ENCODE assay signal across 23 mouse cellular contexts in the genomic region with DNA sequence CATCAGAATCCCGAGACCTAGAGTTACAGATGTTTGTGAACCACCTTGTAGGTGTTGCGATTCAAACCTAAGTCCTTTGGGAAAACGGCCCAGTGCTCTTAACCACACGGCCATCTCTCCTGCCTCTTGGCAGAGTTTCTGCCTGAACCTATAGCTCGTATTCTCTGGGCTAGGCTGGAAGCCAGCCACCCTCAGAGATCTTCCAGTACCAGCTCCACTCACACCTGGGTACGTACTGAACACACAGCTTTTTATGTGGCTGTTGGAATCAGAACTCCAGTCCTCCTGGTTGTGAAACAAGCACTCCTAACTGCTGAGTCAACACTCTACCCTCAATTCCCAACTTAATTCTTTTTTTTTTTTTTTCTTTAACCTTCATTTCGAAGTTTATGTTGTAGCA. TPM values are rescaled to one million over a fixed set of nuclear protein-coding genes. Genes with fewer than 3 reads are reported as not detected.
DNase-seq lines count a peak whose midpoint lies in the region; ATAC-seq and TF ChIP-seq lines count a peak whose summit lies in the region.
"Had no signal": no experiment of that assay in that cellular context is flagged by ENCODE, and none has a peak within 500 bp of the region (broad histone marks: within the 10 kb centered on the region; RNA-seq: fewer than 3 reads in every experiment).

No protein-coding gene starts in this region.

- H3K4me1 ChIP-seq in intestine, embryonic 14.5 days (replicated peaks; ENCODE audit: control insufficient read depth, insufficient read depth, low read length) = no peaks in the 10 kb centered on the region
- H3K4me1 ChIP-seq in intestine, postnatal 0 days (replicated peaks; ENCODE audit: control insufficient read depth, insufficient read depth, low read length) = no peaks in the 10 kb centered on the region
- H3K4me1 ChIP-seq in lung, postnatal 0 days (ENCODE audit: insufficient read depth, low read depth, low read length) = no peaks in the 10 kb centered on the region; the same call in 1 of the 2 replicates
- H3K4me1 ChIP-seq in lung, adult 2 months (ENCODE audit: control insufficient read depth, insufficient read depth, low read length) = 0 out of 2 replicates have a peak, but pooled peaks cover 3% of the 10 kb centered on the region

- no peak for TF ChIP-seq EP300 in lung, postnatal 0 days (IDR thresholded peaks at IDR 0.05)

- no peak overlapping the region for H3K9ac ChIP-seq in intestine, embryonic 14.5 days (ENCODE audit: low read length)
- H3K9ac ChIP-seq in intestine, postnatal 0 days (ENCODE audit: low read depth, low read length) = no peak overlapping the region
- no peak overlapping the region for H3K9ac ChIP-seq in lung, postnatal 0 days (replicated peaks; ENCODE audit: low read depth)
- H3K9ac ChIP-seq: embryonic facial prominence, embryonic 13.5 days; embryonic facial prominence, embryonic 15.5 days; forebrain, embryonic 13.5 days; forebrain, embryonic 15.5 days had no signal

- no peaks in the 10 kb centered on the region for H3K27me3 ChIP-seq in intestine, embryonic 14.5 days (replicated peaks; ENCODE audit: control insufficient read depth, insufficient read depth, low read length)
- H3K27me3 ChIP-seq in intestine, postnatal 0 days (replicated peaks; ENCODE audit: control insufficient read depth, insufficient read depth, low read length) = no peaks in the 10 kb centered on the region
- H3K27me3 ChIP-seq in lung, postnatal 0 days (replicated peaks; ENCODE audit: insufficient read depth, low read length) = no peaks in the 10 kb centered on the region
- H3K27me3 ChIP-seq: embryonic facial prominence, embryonic 13.5 days; embryonic facial prominence, embryonic 15.5 days; forebrain, embryonic 13.5 days; forebrain, embryonic 15.5 days had no signal

- no peaks in the 10 kb centered on the region for H3K9me3 ChIP-seq in intestine, embryonic 14.5 days (ENCODE audit: control insufficient read depth, low read length)
- H3K9me3 ChIP-seq in intestine, postnatal 0 days (ENCODE audit: control insufficient read depth) = no peaks in the 10 kb centered on the region
- H3K9me3 ChIP-seq in lung, postnatal 0 days (ENCODE audit: low read length) = no peaks in the 10 kb centered on the region
- H3K9me3 ChIP-seq: embryonic facial prominence, embryonic 13.5 days; embryonic facial prominence, embryonic 15.5 days; forebrain, embryonic 13.5 days; forebrain, embryonic 15.5 days had no signal

- no peak for TF ChIP-seq POLR2A in lung, adult 2 months (IDR thresholded peaks at IDR 0.05; ENCODE audit: borderline replicate concordance, extremely low read depth, low read depth, low read length)

- no peak overlapping the region for H3K27ac ChIP-seq in intestine, embryonic 14.5 days (ENCODE audit: low read depth)
- no peak overlapping the region for H3K27ac ChIP-seq in intestine, postnatal 0 days (ENCODE audit: low read depth, low read length)
- no peak overlapping the region for H3K27ac ChIP-seq in lung, postnatal 0 days (ENCODE audit: low read length)
- H3K27ac ChIP-seq: embryonic facial prominence, embryonic 13.5 days; embryonic facial prominence, embryonic 15.5 days; forebrain, embryonic 13.5 days; forebrain, embryonic 15.5 days had no signal

- no peak for ATAC-seq in intestine, embryonic 14.5 days (replicated peaks; ENCODE audit: low FRiP score, low TSS enrichment, low read depth)
- ATAC-seq in intestine, postnatal 0 days = no peak
- ATAC-seq in lung, postnatal 0 days = no peak
- ATAC-seq: forebrain, embryonic 13.5 days; forebrain, embryonic 15.5 days had no signal

- TF ChIP-seq CTCF in intestine, postnatal 0 days (IDR thresholded peaks at IDR 0.05; ENCODE audit: low read depth) = no peak
- no peak for TF ChIP-seq CTCF in lung, postnatal 0 days (IDR thresholded peaks at IDR 0.05)
- TF ChIP-seq CTCF in lung, adult 2 months (IDR thresholded peaks at IDR 0.05; ENCODE audit: insufficient read depth, low read length) = no peak

- no peaks in the 10 kb centered on the region for H3K36me3 ChIP-seq in intestine, embryonic 14.5 days (ENCODE audit: control insufficient read depth, insufficient read depth, low read length)
- no peaks in the 10 kb centered on the region for H3K36me3 ChIP-seq in intestine, postnatal 0 days (ENCODE audit: control insufficient read depth, insufficient read depth)
- no peaks in the 10 kb centered on the region for H3K36me3 ChIP-seq in lung, postnatal 0 days (ENCODE audit: insufficient read depth, low read length)
- H3K36me3 ChIP-seq: embryonic facial prominence, embryonic 13.5 days; embryonic facial prominence, embryonic 15.5 days; forebrain, embryonic 15.5 days had no signal

- H3K4me2 ChIP-seq in intestine, embryonic 14.5 days (ENCODE audit: low read length) = no peak overlapping the region
- no peak overlapping the region for H3K4me2 ChIP-seq in intestine, postnatal 0 days (replicated peaks; ENCODE audit: low read depth)
- no peak overlapping the region for H3K4me2 ChIP-seq in lung, postnatal 0 days (replicated peaks; ENCODE audit: low read depth, low read length)
- H3K4me2 ChIP-seq: embryonic facial prominence, embryonic 13.5 days; embryonic facial prominence, embryonic 15.5 days; forebrain, embryonic 13.5 days; forebrain, embryonic 15.5 days had no signal

- DNase-seq in intestine, embryonic 14.5 days (ENCODE audit: low spot score) = peak; percentile 48
- DNase-seq in lung, postnatal 0 days (ENCODE audit: low spot score) = peak; percentile 26
- no peak for DNase-seq in lung, postnatal 14 days
- peak; percentile 26 for DNase-seq in lung, postnatal 36 days
- DNase-seq in lung, adult 2 months = no peak
- peak; percentile 61 for DNase-seq in gonadal fat pad, adult 2 months (ENCODE audit: low read depth)
- no peak for DNase-seq in kidney, adult 18-20 months
- DNase-seq: adrenal gland, adult 2 months; adrenal gland, postnatal 10 days; adrenal gland, postnatal 25 days; cerebellum, adult 11 months; cerebellum, adult 18-20 months; cerebellum, adult 8-10 months; cerebellum, adult 9-11 months; cerebellum, postnatal 14 days; cerebellum, postnatal 36 days; embryo, embryonic 11 days had no signal

- 90% methylated on average over 7 of the region's 7 CpGs for WGBS in intestine, embryonic 14.5 days
- 80% methylated on average over 7 of the region's 7 CpGs for WGBS in intestine, postnatal 0 days
- WGBS in lung, postnatal 0 days = 53% methylated on average over 7 of the region's 7 CpGs
- 67% methylated on average over 7 of the region's 7 CpGs for WGBS in lung, adult 2 months

- H3K4me3 ChIP-seq in intestine, embryonic 14.5 days (ENCODE audit: low read depth, low read length) = no peak overlapping the region
- no peak overlapping the region for H3K4me3 ChIP-seq in intestine, postnatal 0 days (ENCODE audit: low read depth, low read length)
- H3K4me3 ChIP-seq in lung, postnatal 0 days (ENCODE audit: low read depth, low read length) = no peak overlapping the region
- H3K4me3 ChIP-seq in lung, adult 2 months (replicated peaks; ENCODE audit: extremely low read depth, low read depth, low read length) = no peak overlapping the region
- H3K4me3 ChIP-seq: embryonic facial prominence, embryonic 13.5 days; embryonic facial prominence, embryonic 15.5 days; erythroblast, embryonic 14.5 days; forebrain, embryonic 13.5 days; forebrain, embryonic 15.5 days had no signal

RNA-seq across cellular contexts. Expression of gene Xpo1, which starts 46.1 kb away (rescaled TPM):
- 115 and 116 TPM in 2 replicates for polyA plus RNA-seq in intestine, embryonic 14.5 days (2014; fragmentation: Nextera tagmentation; extraction: Ambion mirVana)
- polyA plus RNA-seq in intestine, postnatal 0 days (2015; fragmentation: Nextera tagmentation; extraction: Ambion mirVana) = 16.7 and 17.0 TPM in 2 replicates
- 17.3 and 21.8 TPM in 2 replicates for polyA plus RNA-seq in lung, postnatal 0 days (2015; fragmentation: Nextera tagmentation; extraction: Ambion mirVana)
- 5.6 and 7.1 TPM in 2 replicates for polyA plus RNA-seq in lung, adult 2 months (2012; rRNA removed)
- 7.4 and 9.3 TPM in 2 replicates for polyA plus RNA-seq in gonadal fat pad, adult 2 months (2012; rRNA removed)

Comparison
In these comparisons a context has a peak if more than half of its experiments do, and no peak if none do; other contexts are left out.
1. DNase-seq: peak in intestine, embryonic 14.5 days (single experiment), lung, postnatal 0 days (single experiment), lung, postnatal 36 days (single experiment) and gonadal fat pad, adult 2 months (single experiment); none in lung, postnatal 14 days (single experiment), lung, adult 2 months (single experiment) and kidney, adult 18-20 months (single experiment).